Mouse (Mus musculus): ENCODE measurements around the gene Enah. TPM values are rescaled to one million over a fixed set of nuclear protein-coding genes. Genes with fewer than 3 reads are reported as not detected.

Gene Enah
- polyA plus RNA-seq, 1 experiment from 2014 or later, result 23.6 TPM

- no peak for DNase-seq (ENCODE audit: low spot score)
- H3K9me3 ChIP-seq (replicated peaks), result no peaks in the 10 kb centered on the region
- no peaks in the 10 kb centered on the region for H3K36me3 ChIP-seq
- 88% methylated on average over 3 of the region's 3 CpGs for WGBS
- no peak overlapping the region for H3K4me3 ChIP-seq
- peaks cover 11% of the 10 kb centered on the region for H3K4me1 ChIP-seq
- H3K27me3 ChIP-seq (ENCODE audit: low read depth, poor library complexity, severe bottlenecking), result no peaks in the 10 kb centered on the region
- no peak overlapping the region for H3K27ac ChIP-seq
Observed at GRCm38 (mm10) chr1:181975510-181975909, 44.3 kb downstream of the Enah start.

- H3K9me3 ChIP-seq (replicated peaks), result no peaks in the 10 kb centered on the region
- no peak overlapping the region for H3K27ac ChIP-seq
- H3K27me3 ChIP-seq (ENCODE audit: low read depth, poor library complexity, severe bottlenecking), result no peaks in the 10 kb centered on the region
- DNase-seq (ENCODE audit: low spot score), result no peak
- no peaks in the 10 kb centered on the region for H3K36me3 ChIP-seq
- H3K4me3 ChIP-seq, result no peak overlapping the region
- peaks cover 14% of the 10 kb centered on the region for H3K4me1 ChIP-seq
Observed at GRCm38 (mm10) chr1:181974897-181975296, 44.9 kb downstream of the Enah start.

GRCm38 (mm10) chr1:181965277-181965676, 54.5 kb downstream of the Enah start:
- no peak overlapping the region for H3K27ac ChIP-seq
- H3K9me3 ChIP-seq (replicated peaks), result no peaks in the 10 kb centered on the region
- no peaks in the 10 kb centered on the region for H3K27me3 ChIP-seq (ENCODE audit: low read depth, poor library complexity, severe bottlenecking)
- peaks cover 15% of the 10 kb centered on the region for H3K36me3 ChIP-seq
- H3K4me1 ChIP-seq, result peaks cover 11% of the 10 kb centered on the region
- no peak for DNase-seq (ENCODE audit: low spot score)
- 93% methylated on average over 1 of the region's 1 CpGs for WGBS
- no peak overlapping the region for H3K4me3 ChIP-seq

GRCm38 (mm10) chr1:181963827-181964226, 56.0 kb downstream of the Enah start:
- 76% methylated on average over 3 of the region's 3 CpGs for WGBS
- H3K27me3 ChIP-seq (ENCODE audit: low read depth, poor library complexity, severe bottlenecking), result no peaks in the 10 kb centered on the region
- H3K4me3 ChIP-seq, result no peak overlapping the region
- no peak overlapping the region for H3K27ac ChIP-seq
- H3K36me3 ChIP-seq, result peaks cover 29% of the 10 kb centered on the region
- H3K9me3 ChIP-seq (replicated peaks), result no peaks in the 10 kb centered on the region
- H3K4me1 ChIP-seq, result peaks cover 11% of the 10 kb centered on the region; the same call in 1 of the 2 replicates
- DNase-seq (ENCODE audit: low spot score), result no peak

- WGBS, result 91% methylated on average over 4 of the region's 4 CpGs
- Histone ChIP-seq H3K4me3 (no peak overlapping the region), H3K4me1 (peaks cover 11% of the 10 kb centered on the region; the same call in 1 of the 2 replicates), H3K27me3 (ENCODE audit: low read depth, poor library complexity, severe bottlenecking) (no peaks in the 10 kb centered on the region), H3K9me3 (replicated peaks) (no peaks in the 10 kb centered on the region), H3K27ac (no peak overlapping the region), H3K36me3 (peaks cover 31% of the 10 kb centered on the region)
- no peak for DNase-seq (ENCODE audit: low spot score)
Observed at GRCm38 (mm10) chr1:181963351-181963750, 56.4 kb downstream of the Enah start.

GRCm38 (mm10) chr1:181960383-181960782, 59.4 kb downstream of the Enah start:
- no peaks in the 10 kb centered on the region for H3K27me3 ChIP-seq (ENCODE audit: low read depth, poor library complexity, severe bottlenecking)
- 92% methylated on average over 3 of the region's 3 CpGs for WGBS
- DNase-seq (ENCODE audit: low spot score), result no peak
- H3K9me3 ChIP-seq (replicated peaks), result no peaks in the 10 kb centered on the region
- H3K27ac ChIP-seq, result no peak overlapping the region
- no peak overlapping the region for H3K4me3 ChIP-seq
- H3K36me3 ChIP-seq, result peaks cover 58% of the 10 kb centered on the region
- no peaks in the 10 kb centered on the region for H3K4me1 ChIP-seq

GRCm38 (mm10) chr1:181958392-181958791, 61.4 kb downstream of the Enah start:
- H3K27me3 ChIP-seq (ENCODE audit: low read depth, poor library complexity, severe bottlenecking), result no peaks in the 10 kb centered on the region
- DNase-seq (ENCODE audit: low spot score), result no peak
- no peaks in the 10 kb centered on the region for H3K9me3 ChIP-seq (replicated peaks)
- 92% methylated on average over 1 of the region's 1 CpGs for WGBS
- H3K4me1 ChIP-seq, result no peaks in the 10 kb centered on the region
- no peak overlapping the region for H3K4me3 ChIP-seq
- H3K36me3 ChIP-seq, result peaks cover 66% of the 10 kb centered on the region
- H3K27ac ChIP-seq, result no peak overlapping the region

GRCm38 (mm10) chr1:181957736-181958135, 62.1 kb downstream of the Enah start:
- WGBS, result 97% methylated on average over 2 of the region's 2 CpGs
- Histone ChIP-seq H3K27me3 (ENCODE audit: low read depth, poor library complexity, severe bottlenecking) (no peaks in the 10 kb centered on the region), H3K36me3 (peaks cover 69% of the 10 kb centered on the region), H3K4me1 (no peaks in the 10 kb centered on the region), H3K4me3 (no peak overlapping the region), H3K9me3 (replicated peaks) (no peaks in the 10 kb centered on the region), H3K27ac (no peak overlapping the region)
- DNase-seq (ENCODE audit: low spot score), result no peak

GRCm38 (mm10) chr1:181953547-181953946, 66.2 kb downstream of the Enah start:
- Histone ChIP-seq H3K27ac (no peak overlapping the region), H3K36me3 (peaks cover 62% of the 10 kb centered on the region), H3K9me3 (replicated peaks) (no peaks in the 10 kb centered on the region), H3K4me1 (no peaks in the 10 kb centered on the region), H3K4me3 (no peak overlapping the region), H3K27me3 (ENCODE audit: low read depth, poor library complexity, severe bottlenecking) (no peaks in the 10 kb centered on the region)
- DNase-seq (ENCODE audit: low spot score), result no peak

GRCm38 (mm10) chr1:181951266-181951665, 68.5 kb downstream of the Enah start:
- 91% methylated on average over 5 of the region's 5 CpGs for WGBS
- peaks cover 52% of the 10 kb centered on the region for H3K36me3 ChIP-seq

GRCm38 (mm10) chr1:181950721-181951120, 69.1 kb downstream of the Enah start:
- Histone ChIP-seq H3K27me3 (ENCODE audit: low read depth, poor library complexity, severe bottlenecking) (no peaks in the 10 kb centered on the region), H3K4me3 (no peak overlapping the region), H3K27ac (no peak overlapping the region), H3K4me1 (no peaks in the 10 kb centered on the region), H3K36me3 (peaks cover 50% of the 10 kb centered on the region), H3K9me3 (replicated peaks) (no peaks in the 10 kb centered on the region)
- 96% methylated on average over 9 of the region's 9 CpGs for WGBS
- no peak for DNase-seq (ENCODE audit: low spot score)

More at GRCm38 (mm10) chr1:181951266-181951665, 68.5 kb downstream of the Enah start:
- H3K27me3 ChIP-seq (ENCODE audit: low read depth, poor library complexity, severe bottlenecking), result no peaks in the 10 kb centered on the region
- no peak overlapping the region for H3K27ac ChIP-seq
- H3K9me3 ChIP-seq (replicated peaks), result no peaks in the 10 kb centered on the region
- DNase-seq (ENCODE audit: low spot score), result no peak
- no peaks in the 10 kb centered on the region for H3K4me1 ChIP-seq
- no peak overlapping the region for H3K4me3 ChIP-seq

- no peak for DNase-seq (ENCODE audit: low spot score)
- WGBS, result 95% methylated on average over 3 of the region's 3 CpGs
Observed at GRCm38 (mm10) chr1:181948191-181948590, 71.6 kb downstream of the Enah start.

GRCm38 (mm10) chr1:181937064-181937463, 82.7 kb downstream of the Enah start:
- no peaks in the 10 kb centered on the region for H3K4me1 ChIP-seq
- DNase-seq (ENCODE audit: low spot score), result no peak
- H3K36me3 ChIP-seq, result peaks cover 17% of the 10 kb centered on the region
- 71% methylated on average over 2 of the region's 2 CpGs for WGBS
- no peaks in the 10 kb centered on the region for H3K27me3 ChIP-seq (ENCODE audit: low read depth, poor library complexity, severe bottlenecking)
- no peak overlapping the region for H3K27ac ChIP-seq
- H3K9me3 ChIP-seq (replicated peaks), result no peaks in the 10 kb centered on the region
- no peak overlapping the region for H3K4me3 ChIP-seq

More at GRCm38 (mm10) chr1:181948191-181948590, 71.6 kb downstream of the Enah start:
- Histone ChIP-seq H3K4me3 (no peak overlapping the region), H3K9me3 (replicated peaks) (no peaks in the 10 kb centered on the region), H3K27ac (no peak overlapping the region), H3K36me3 (peaks cover 49% of the 10 kb centered on the region), H3K27me3 (ENCODE audit: low read depth, poor library complexity, severe bottlenecking) (no peaks in the 10 kb centered on the region), H3K4me1 (no peaks in the 10 kb centered on the region)

GRCm38 (mm10) chr1:181928388-181928787, 91.4 kb downstream of the Enah start:
- no peak for DNase-seq (ENCODE audit: low spot score)
- Histone ChIP-seq H3K4me3 (no peak overlapping the region), H3K27me3 (ENCODE audit: low read depth, poor library complexity, severe bottlenecking) (no peaks in the 10 kb centered on the region), H3K4me1 (0 out of 2 replicates have a peak, but pooled peaks cover 2% of the 10 kb centered on the region), H3K36me3 (peaks cover 39% of the 10 kb centered on the region), H3K27ac (no peak overlapping the region), H3K9me3 (replicated peaks) (no peaks in the 10 kb centered on the region)
- WGBS, result 84% methylated on average over 5 of the region's 5 CpGs

All from limb, embryonic 10.5 days (tissue).